Mouse (Mus musculus): Measurements from ENCODE around the gene Slc38a8.

DNA sequence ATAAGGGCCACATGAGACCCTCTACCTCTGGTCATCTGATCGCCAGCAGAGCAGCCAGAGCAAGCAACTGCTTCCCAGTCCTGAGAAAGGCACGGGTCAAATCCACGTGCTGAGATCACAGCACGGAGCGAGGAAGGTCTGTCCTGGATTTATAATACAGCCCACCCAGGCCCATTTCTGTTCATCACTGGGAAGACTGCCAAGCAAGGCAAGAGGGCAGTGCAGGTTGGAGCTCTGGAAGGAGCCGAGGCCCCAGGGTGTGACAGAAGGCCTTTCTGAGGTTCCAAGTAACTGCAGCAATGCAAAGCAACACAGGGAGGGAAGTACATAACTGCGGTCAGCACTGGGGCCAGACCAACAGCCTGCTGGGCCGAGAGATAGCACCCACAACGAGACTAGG, 9.0 kb upstream of the Slc38a8 start:
- no peak for TF ChIP-seq CTCF (IDR thresholded peaks at IDR 0.05; ENCODE audit: control insufficient read depth, insufficient read depth, insufficient replicate concordance, low read depth, low read length)
- TF ChIP-seq POLR2A (IDR thresholded peaks at IDR 0.05; ENCODE audit: control insufficient read depth, low read depth, low read length) = no peak
